Mouse (Mus musculus): ENCODE results near the gene Gng7. TPM values are rescaled to one million over a fixed set of nuclear protein-coding genes. Genes with fewer than 3 reads are reported as not detected.
A peak's percentile ranks its signal among the peaks of the same experiment; 100 is the strongest.
"Not testable (repeated sequence)": the region's sequence is repeated elsewhere in the genome, so short reads cannot be mapped to it uniquely, and the experiment has no call there.

Gng7 gene
- 5.0 and 5.6 TPM in 2 replicates for polyA plus RNA-seq (2015; fragmentation: Nextera tagmentation; extraction: Ambion mirVana)

DNA sequence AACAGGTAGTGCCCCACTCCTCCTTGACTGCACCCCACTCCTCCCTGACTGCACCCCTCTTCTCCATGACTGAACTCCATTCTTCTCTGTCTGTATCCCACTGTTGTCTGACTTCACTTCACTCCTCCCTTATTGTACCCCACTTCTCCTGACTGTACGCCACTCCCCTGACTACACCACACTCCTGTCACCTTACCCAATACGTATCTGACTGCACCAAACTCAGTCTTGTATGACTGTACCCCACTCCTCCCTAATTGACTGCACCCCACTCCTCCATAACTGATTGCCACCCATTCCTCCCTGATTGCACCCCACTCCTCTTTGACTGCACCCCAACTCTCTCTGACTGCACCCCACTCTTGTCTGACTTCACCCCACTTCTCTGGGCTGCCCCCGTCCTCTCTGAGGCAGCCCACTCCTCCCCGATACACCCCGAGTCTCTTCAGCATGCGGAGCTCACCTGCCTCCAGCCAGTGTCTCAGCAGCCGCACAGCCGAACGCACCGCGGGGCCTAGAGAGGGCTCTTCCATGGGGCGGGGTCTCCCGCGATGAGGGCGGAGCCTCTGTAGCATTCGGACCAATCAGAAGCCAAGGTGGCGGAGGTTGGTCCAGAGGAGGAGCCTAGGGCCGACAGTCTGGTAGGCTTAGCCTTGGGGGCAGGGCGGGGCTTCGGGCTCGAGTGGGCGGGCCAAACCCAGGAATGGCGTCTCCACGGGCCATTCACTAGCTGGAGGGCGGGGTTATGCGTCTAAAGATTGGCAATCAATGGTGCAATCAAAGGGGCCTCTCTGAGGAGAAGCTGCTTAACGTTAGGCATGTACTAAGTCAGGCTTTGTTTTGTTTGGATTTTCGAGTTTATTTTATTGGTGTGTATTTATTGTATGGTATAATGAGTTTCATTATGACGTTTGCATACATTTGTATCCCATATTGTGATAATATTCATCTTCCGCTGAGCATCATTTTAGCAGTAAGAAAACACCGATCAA, at the start of gene Gng7:
Gene Gng7 (minus strand): TSS at position 553 of the 992 bp plus-strand sequence.
- Histone ChIP-seq H3K9me3 (replicated peaks) (no peaks in the 10 kb centered on the region), H3K27me3 (no peaks in the 10 kb centered on the region), H3K36me3 (no peaks in the 10 kb centered on the region), H3K4me1 (peaks cover 19% of the 10 kb centered on the region), H3K4me2 (peak within 1 kb of the TSS; percentile 74), H3K9ac (peak within 1 kb of the TSS; percentile 45; the same call in 1 of the 2 replicates), H3K4me3 (replicated peaks) (peak within 1 kb of the TSS; percentile 47), H3K27ac (no peak within 1 kb of the TSS)
- peak; percentile 98 for ATAC-seq (replicated peaks; ENCODE audit: low FRiP score)
- 9% methylated on average over 31 of the region's 31 CpGs for WGBS

GRCm38 (mm10) chr10:81064519-81064918, 49.8 kb upstream of the Gng7 start:
- not testable (repeated sequence) for H3K36me3 ChIP-seq; ATAC-seq (replicated peaks; ENCODE audit: low FRiP score); H3K9me3 ChIP-seq (replicated peaks); H3K27ac ChIP-seq; H3K27me3 ChIP-seq; H3K4me3 ChIP-seq (replicated peaks); H3K4me1 ChIP-seq; H3K9ac ChIP-seq; H3K4me2 ChIP-seq
- 87% methylated on average over 8 of the region's 8 CpGs for WGBS

GRCm38 (mm10) chr10:81062710-81063109, 48.0 kb upstream of the Gng7 start:
- Histone ChIP-seq H3K27ac (no peak overlapping the region), H3K4me2 (no peak overlapping the region), H3K4me3 (replicated peaks) (no peak overlapping the region), H3K9ac (no peak overlapping the region), H3K36me3 (0 out of 2 replicates have a peak, but pooled peaks cover 3% of the 10 kb centered on the region), H3K27me3 (no peaks in the 10 kb centered on the region), H3K4me1 (peaks cover 20% of the 10 kb centered on the region), H3K9me3 (replicated peaks) (no peaks in the 10 kb centered on the region)
- 61% methylated on average over 4 of the region's 4 CpGs for WGBS
- no peak for ATAC-seq (replicated peaks; ENCODE audit: low FRiP score)

DNA sequence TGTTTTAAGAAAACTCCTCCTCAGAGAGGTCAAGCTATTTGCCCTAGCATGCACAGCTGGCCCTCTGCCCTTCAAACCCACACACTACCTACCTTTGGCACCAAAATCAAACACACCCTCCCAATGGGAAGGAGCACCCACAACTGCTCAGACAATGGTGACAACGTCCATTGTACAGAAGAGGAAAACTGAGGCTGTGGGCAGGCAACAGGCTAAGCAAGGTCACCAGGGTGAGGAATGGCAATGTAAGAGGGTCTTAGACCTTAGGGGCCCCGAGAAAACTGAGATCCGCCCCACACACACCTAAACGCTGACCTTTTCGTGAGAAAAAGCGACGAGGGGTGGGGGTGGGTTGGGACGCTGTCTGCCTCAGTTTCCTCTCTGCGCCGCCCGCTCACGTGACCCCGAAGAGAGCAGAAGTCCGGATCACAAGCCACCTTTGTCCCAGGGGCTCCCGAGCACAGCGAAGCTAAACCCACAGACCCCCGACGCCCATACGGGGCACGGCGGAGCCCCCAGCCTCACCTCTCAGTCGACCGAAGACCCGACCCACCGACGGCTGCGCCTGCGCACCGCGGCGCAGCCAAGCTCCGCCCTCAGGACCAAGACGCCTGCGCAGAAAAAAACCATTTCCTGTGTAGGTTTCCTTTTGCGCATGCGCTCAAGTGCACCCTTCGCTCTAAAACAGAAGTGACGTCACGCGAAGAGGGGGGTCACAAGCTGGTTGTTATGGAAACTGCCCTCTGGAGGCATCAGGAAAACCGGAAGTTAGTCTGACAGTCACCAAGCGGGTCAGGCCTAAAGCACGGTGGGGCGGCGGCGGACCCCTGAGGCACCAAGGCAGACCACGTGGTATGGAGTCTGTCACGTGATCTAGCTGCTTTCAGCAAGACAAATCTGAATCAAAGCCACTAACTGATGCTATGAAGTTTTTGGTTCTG, 45.1 kb upstream of the Gng7 start, which contains the start of gene Sgta:
Gene Sgta (minus strand): TSS at position 579 of the 941 bp plus-strand sequence.
- H3K27ac ChIP-seq: peak within 1 kb of the TSS; percentile 34; the same call in 1 of the 2 replicates

GRCm38 (mm10) chr10:81058896-81059295, 44.2 kb upstream of the Gng7 start:
- Histone ChIP-seq H3K4me3 (replicated peaks) (peak overlapping the region; percentile 69), H3K9me3 (replicated peaks) (no peaks in the 10 kb centered on the region), H3K4me1 (peaks cover 32% of the 10 kb centered on the region), H3K27ac (no peak overlapping the region), H3K4me2 (peak overlapping the region; percentile 86), H3K27me3 (no peaks in the 10 kb centered on the region), H3K36me3 (peaks cover 19% of the 10 kb centered on the region; the same call in 1 of the 2 replicates), H3K9ac (peak overlapping the region; percentile 74; the same call in 1 of the 2 replicates)
- no peak for ATAC-seq (replicated peaks; ENCODE audit: low FRiP score)
- WGBS: 86% methylated on average over 6 of the region's 6 CpGs

More for the DNA sequence above, 45.1 kb upstream of the Gng7 start, which contains the start of gene Sgta:
- Histone ChIP-seq H3K4me3 (replicated peaks) (peak within 1 kb of the TSS; percentile 69), H3K9ac (peak within 1 kb of the TSS; percentile 74), H3K4me1 (peaks cover 32% of the 10 kb centered on the region), H3K27me3 (no peaks in the 10 kb centered on the region), H3K4me2 (peak within 1 kb of the TSS; percentile 86), H3K9me3 (replicated peaks) (no peaks in the 10 kb centered on the region), H3K36me3 (peaks cover 13% of the 10 kb centered on the region; the same call in 1 of the 2 replicates)
- ATAC-seq (replicated peaks; ENCODE audit: low FRiP score): peak; percentile 95
- WGBS: under 1% methylated on average over 48 of the region's 48 CpGs

DNA sequence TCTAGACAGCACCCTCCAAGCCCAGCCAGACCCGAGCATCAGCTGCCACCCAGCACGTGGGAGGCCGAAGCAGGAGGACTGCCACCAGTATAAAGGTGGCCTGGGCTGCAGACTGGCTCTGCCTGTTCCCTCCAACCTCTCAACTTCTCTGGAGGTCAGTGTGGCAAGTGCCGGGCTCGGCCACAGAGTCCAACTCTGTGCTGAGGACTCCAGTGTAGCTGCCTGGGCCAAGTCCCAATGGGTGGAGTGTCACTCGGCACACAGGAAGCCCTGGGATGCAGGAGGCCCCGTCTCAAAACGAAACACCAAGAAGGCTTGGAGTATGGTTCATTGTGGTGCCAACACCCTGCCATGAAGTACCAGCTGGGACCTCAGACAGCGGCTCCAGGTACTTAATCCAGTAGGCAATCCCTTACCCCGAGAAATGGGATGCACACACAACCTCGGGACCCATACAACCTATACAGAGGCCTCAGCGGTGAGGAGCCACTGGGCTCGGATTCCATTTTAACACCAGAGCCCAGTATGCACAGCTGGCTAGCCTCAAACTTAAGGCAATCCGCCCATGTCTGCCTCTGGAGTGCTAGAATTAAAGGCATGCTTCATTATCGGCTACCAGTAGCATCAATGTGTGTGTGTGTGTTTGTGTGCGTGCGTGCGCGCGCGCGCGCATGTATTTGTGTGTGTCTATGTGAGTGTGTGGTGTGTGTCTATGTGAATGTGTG, 42.8 kb upstream of the Gng7 start:
- 0 out of 2 replicates have a peak overlapping the region, but pooled peaks have one; percentile 1 for H3K9ac ChIP-seq
- 91% methylated on average over 23 of the region's 23 CpGs for WGBS
- ATAC-seq (replicated peaks; ENCODE audit: low FRiP score): no peak

GRCm38 (mm10) chr10:81055802-81056340, 41.1 kb upstream of the Gng7 start:
- ATAC-seq (replicated peaks; ENCODE audit: low FRiP score): not testable (repeated sequence)
- peaks cover 32% of the 10 kb centered on the region for H3K4me1 ChIP-seq
- 84% methylated on average over 11 of the region's 11 CpGs for WGBS

More for the DNA sequence above, 42.8 kb upstream of the Gng7 start:
- peaks cover 22% of the 10 kb centered on the region for H3K36me3 ChIP-seq
- peaks cover 32% of the 10 kb centered on the region for H3K4me1 ChIP-seq
- H3K27me3 ChIP-seq: no peaks in the 10 kb centered on the region
- no peaks in the 10 kb centered on the region for H3K9me3 ChIP-seq (replicated peaks)
- no peak overlapping the region for H3K27ac ChIP-seq
- H3K4me3 ChIP-seq (replicated peaks): no peak overlapping the region
- no peak overlapping the region for H3K4me2 ChIP-seq

GRCm38 (mm10) chr10:81055169-81055568, 40.4 kb upstream of the Gng7 start:
- Histone ChIP-seq H3K9ac (no peak overlapping the region), H3K4me3 (replicated peaks) (no peak overlapping the region), H3K27me3 (no peaks in the 10 kb centered on the region), H3K9me3 (replicated peaks) (no peaks in the 10 kb centered on the region), H3K4me2 (no peak overlapping the region), H3K36me3 (peaks cover 46% of the 10 kb centered on the region), H3K4me1 (peaks cover 32% of the 10 kb centered on the region), H3K27ac (no peak overlapping the region)
- no peak for ATAC-seq (replicated peaks; ENCODE audit: low FRiP score)
- WGBS: 83% methylated on average over 6 of the region's 6 CpGs

More at GRCm38 (mm10) chr10:81055802-81056340, 41.1 kb upstream of the Gng7 start:
- H3K9me3 ChIP-seq (replicated peaks); H3K4me2 ChIP-seq; H3K4me3 ChIP-seq (replicated peaks); H3K9ac ChIP-seq; H3K27me3 ChIP-seq; H3K27ac ChIP-seq: not testable (repeated sequence)
- peaks cover 39% of the 10 kb centered on the region for H3K36me3 ChIP-seq

GRCm38 (mm10) chr10:81052577-81052976, 37.8 kb upstream of the Gng7 start:
- Histone ChIP-seq H3K4me2 (no peak overlapping the region), H3K4me3 (replicated peaks) (no peak overlapping the region), H3K4me1 (peaks cover 11% of the 10 kb centered on the region), H3K27me3 (no peaks in the 10 kb centered on the region), H3K36me3 (peaks cover 68% of the 10 kb centered on the region), H3K27ac (no peak overlapping the region), H3K9ac (no peak overlapping the region), H3K9me3 (replicated peaks) (no peaks in the 10 kb centered on the region)
- 89% methylated on average over 5 of the region's 5 CpGs for WGBS
- ATAC-seq (replicated peaks; ENCODE audit: low FRiP score): no peak

DNA sequence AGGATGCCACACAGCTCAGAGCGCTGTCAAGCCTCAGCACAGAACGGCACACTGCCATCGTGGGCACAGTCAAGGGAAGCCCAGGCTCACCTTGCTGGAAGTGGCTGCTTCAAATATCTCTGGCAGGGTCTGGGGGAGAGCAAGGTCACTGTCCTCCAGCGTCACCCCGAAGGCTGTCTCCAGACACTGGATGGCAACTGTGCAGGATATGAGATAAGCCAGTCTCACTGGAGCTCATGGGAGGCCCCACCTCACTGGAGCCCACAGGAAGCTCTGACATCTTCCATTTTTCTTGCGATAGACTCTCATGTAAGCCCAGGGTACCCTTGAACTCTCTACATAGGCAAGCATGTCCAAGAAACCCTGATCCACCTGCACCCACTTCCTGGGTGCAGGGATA, 36.4 kb upstream of the Gng7 start:
- 95% methylated on average over 6 of the region's 6 CpGs for WGBS
- Histone ChIP-seq H3K4me2 (no peak overlapping the region), H3K27me3 (no peaks in the 10 kb centered on the region), H3K9me3 (replicated peaks) (no peaks in the 10 kb centered on the region), H3K27ac (no peak overlapping the region), H3K9ac (no peak overlapping the region), H3K4me3 (replicated peaks) (no peak overlapping the region), H3K4me1 (no peaks in the 10 kb centered on the region), H3K36me3 (peaks cover 78% of the 10 kb centered on the region)
- ATAC-seq (replicated peaks; ENCODE audit: low FRiP score): no peak

- Histone ChIP-seq H3K27ac (no peak overlapping the region), H3K4me2 (no peak overlapping the region), H3K9me3 (replicated peaks) (no peaks in the 10 kb centered on the region), H3K36me3 (peaks cover 83% of the 10 kb centered on the region), H3K4me1 (no peaks in the 10 kb centered on the region), H3K9ac (no peak overlapping the region), H3K4me3 (replicated peaks) (no peak overlapping the region), H3K27me3 (no peaks in the 10 kb centered on the region)
- ATAC-seq (replicated peaks; ENCODE audit: low FRiP score): no peak
- WGBS: 91% methylated on average over 4 of the region's 4 CpGs
Measured at GRCm38 (mm10) chr10:81050645-81051044, 35.9 kb upstream of the Gng7 start.

Measured in kidney, embryonic 15.5 days (tissue).